Mouse (Mus musculus): ENCODE results near the gene Dbndd2.

GRCm38 (mm10) chr2:164516592-164516991 lies 30.7 kb downstream of the Dbndd2 start:
- no peak for TF ChIP-seq CTCF (IDR thresholded peaks at IDR 0.05; ENCODE audit: low read depth)
- no peak for TF ChIP-seq EP300 (IDR thresholded peaks at IDR 0.05; ENCODE audit: low read depth)

All from liver, embryonic 14.5 days (tissue).